Mouse (Mus musculus) frontal cortex, adult (tissue): ENCODE measurements at regions not wholly inside any gene's neighbourhood (a gene's known extent, or its start where the extent isn't known, plus 50 kb on each side); places are given as distances from the start of the nearest gene placed in this dataset.
A peak's percentile ranks its signal among the peaks of the same experiment; 100 is the strongest.

Experiments used
- ATAC-seq: cut with Nextera tagmentation; 2 replicates; pipeline ENCODE4 v1.9.2; 2017; ENCODE audit warnings: mild to moderate bottlenecking, moderate library complexity, mixed read lengths; ENCODE audit not compliant: low TSS enrichment

DNA sequence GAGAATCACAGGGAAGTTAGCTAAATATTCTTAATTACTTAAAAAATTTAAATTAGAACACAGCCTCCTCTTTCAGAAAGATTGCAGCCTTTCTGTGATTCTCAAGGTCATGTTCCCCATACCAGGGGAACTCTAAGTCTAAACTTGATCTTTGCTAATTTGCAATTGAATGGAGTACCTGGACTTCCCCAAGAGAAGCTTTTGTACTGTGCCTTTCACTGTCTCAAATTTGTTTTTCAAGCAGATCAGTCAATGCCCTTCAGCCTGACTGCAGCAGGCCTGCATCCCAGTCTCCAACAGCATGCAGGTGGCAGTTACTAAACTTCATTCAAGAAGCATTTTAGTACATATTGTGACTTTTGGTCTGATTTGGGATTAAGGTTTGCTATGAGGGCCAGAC lies 611.8 kb downstream of the Snca start:
- ATAC-seq, result no peak

DNA sequence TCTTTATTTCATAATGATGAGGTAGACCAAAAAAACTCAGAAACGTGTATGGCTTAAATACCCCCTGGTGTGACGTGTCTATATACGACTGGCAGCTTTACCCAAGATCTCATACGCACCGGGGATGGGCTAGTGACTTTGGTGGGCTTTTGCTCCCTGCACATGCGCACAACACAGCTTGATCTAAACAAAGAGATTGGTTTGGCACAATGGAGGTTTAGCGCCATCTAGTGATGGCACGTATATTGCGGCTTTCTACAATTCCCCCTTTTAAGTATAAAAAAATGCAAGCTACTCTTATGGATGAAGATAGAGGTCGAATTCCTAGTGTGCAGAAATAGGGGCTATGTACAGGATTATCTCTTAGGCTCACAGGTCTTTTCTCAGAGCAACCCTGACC lies 628.1 kb downstream of the Snca start:
- ATAC-seq, result 0 out of 2 replicates have a peak, but pooled peaks have one; percentile 27
